Mouse (Mus musculus): ENCODE results near the gene Ttyh2.
A peak's percentile ranks its signal among the peaks of the same experiment; 100 is the strongest.

DNA sequence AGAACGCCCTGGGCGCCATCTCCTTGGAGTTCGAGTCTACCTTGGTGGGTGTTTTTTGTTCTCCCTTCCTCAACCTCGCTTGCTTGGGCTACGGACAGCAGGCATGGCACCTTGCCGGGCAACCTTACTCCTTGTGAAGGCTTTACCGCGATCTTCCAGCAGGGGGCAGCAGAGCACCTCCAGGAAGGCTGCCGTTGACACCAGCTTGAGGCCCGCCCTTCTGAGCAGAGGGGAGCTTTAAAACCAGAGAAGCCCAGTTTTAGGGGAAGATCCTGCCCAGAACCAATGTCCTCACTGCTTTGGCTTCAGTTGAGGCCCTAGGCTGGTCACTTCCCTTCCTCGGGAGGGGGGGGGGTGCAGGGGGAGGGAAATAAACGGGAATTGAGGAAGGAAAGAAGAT lies 69.9 kb downstream of the Ttyh2 start:
- TF ChIP-seq CTCF (IDR thresholded peaks at IDR 0.05; ENCODE audit: borderline replicate concordance, insufficient read depth, low read depth, low read length): peak; percentile 96
- TF ChIP-seq POLR2A (IDR thresholded peaks at IDR 0.05; ENCODE audit: borderline replicate concordance, insufficient read depth, low read length): no peak

Measured in cerebellum, adult 2 months (tissue).